Mouse (Mus musculus): Measurements from ENCODE around the gene Morn1.

DNA sequence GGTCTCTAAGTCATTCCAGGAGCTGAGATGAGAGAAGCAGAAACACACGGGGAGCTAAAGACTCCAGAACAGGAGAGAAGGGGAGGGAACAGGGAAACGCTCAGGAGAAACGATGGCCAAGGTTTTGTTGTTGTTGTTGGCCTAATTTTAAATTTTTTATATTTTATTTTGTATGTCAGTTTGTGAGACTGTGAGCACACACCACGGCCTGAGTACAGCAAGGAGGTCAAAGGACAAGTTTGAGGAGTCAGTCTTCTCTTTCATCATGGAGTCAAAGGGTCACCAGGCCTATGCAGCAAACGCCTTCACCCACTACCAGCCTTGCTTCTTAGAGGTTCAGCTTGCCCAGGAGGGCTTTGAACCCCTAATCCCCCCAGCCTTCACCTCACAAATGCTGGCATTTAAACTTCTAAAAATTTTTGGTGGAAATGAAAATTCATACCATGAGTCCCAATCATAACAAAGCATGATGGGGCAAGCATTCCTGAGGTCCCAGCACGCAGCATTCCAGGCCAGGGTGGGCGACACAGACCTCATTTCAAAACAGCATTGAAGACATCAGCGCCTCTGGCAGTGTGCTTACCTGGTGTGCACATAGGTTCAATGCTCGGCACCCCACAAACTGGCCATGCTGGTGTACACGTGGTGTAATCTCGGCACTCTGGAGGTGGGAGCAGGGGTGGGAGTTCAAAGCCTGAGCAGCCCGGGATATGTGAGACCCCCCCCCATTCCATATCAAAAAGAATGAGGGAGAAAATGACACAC, 53.1 kb downstream of the Morn1 start:
- TF ChIP-seq GATA1 (IDR thresholded peaks at IDR 0.05; ENCODE audit: low read length) (no peak), TAL1 (IDR thresholded peaks at IDR 0.05; ENCODE audit: low read length) (no peak)

Measured in erythroblast, embryonic 14.5 days (primary cell).